Mouse (Mus musculus) ES-Bruce4 (cell line): ENCODE data around the gene D430019H16Rik.

Source experiments
- CTCF ChIP-seq: IDR thresholded peaks from one replicate; pipeline ENCODE4 v1.8.1; 2011; ENCODE audit warnings: low read depth, low read length
- EP300 ChIP-seq: IDR thresholded peaks from 2 replicates; pipeline ENCODE4 v1.6.1; 2011; ENCODE audit warnings: low read depth, low read length; ENCODE audit not compliant: insufficient read depth
- POLR2A ChIP-seq: IDR thresholded peaks from one replicate; pipeline ENCODE4 v1.8.1; 2011; ENCODE audit warnings: low read length; ENCODE audit not compliant: insufficient read depth

GRCm38 (mm10) chr12:105517026-105517675, 63.5 kb downstream of the D430019H16Rik start:
- no peak for TF ChIP-seq CTCF
- TF ChIP-seq EP300: no peak
- TF ChIP-seq POLR2A: no peak
